Mouse (Mus musculus) B cell, adult (primary cell): ENCODE measurements around the gene Rnf186. TPM values are rescaled to one million over a fixed set of nuclear protein-coding genes. Genes with fewer than 3 reads are reported as not detected.

ENCODE experiments used
- total RNA-seq: library from RNA; stranded (reverse); gene quantifications from 4 replicates; pipeline ENCODE4 v1.2.4, GENCODE M21; 2023; ENCODE audit not compliant: inconsistent age

Gene Rnf186
- not detected in 4 replicates for total RNA-seq

DNA sequence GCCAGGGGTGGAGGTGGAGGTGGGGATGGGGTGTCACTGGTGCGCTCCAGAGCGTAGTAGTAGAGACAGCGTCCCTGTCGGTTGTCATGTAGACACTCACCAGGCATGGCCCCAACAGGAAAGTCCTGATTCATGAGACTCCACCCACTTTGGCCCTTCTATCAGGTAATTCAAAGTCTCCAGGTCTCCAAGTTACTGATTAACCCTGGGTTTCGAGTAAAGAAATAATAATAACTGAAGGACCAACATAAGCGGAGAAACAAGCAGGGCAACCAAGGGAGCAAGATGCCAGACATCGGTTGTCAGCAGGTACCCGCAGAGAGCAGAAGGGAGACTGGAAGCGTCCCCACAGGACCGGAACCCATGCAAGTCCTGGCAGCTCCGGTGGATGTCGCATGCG is at the start of gene Rnf186:
Gene Rnf186 (plus strand): TSS at position 247 of the 400 bp plus-strand sequence.

DNA sequence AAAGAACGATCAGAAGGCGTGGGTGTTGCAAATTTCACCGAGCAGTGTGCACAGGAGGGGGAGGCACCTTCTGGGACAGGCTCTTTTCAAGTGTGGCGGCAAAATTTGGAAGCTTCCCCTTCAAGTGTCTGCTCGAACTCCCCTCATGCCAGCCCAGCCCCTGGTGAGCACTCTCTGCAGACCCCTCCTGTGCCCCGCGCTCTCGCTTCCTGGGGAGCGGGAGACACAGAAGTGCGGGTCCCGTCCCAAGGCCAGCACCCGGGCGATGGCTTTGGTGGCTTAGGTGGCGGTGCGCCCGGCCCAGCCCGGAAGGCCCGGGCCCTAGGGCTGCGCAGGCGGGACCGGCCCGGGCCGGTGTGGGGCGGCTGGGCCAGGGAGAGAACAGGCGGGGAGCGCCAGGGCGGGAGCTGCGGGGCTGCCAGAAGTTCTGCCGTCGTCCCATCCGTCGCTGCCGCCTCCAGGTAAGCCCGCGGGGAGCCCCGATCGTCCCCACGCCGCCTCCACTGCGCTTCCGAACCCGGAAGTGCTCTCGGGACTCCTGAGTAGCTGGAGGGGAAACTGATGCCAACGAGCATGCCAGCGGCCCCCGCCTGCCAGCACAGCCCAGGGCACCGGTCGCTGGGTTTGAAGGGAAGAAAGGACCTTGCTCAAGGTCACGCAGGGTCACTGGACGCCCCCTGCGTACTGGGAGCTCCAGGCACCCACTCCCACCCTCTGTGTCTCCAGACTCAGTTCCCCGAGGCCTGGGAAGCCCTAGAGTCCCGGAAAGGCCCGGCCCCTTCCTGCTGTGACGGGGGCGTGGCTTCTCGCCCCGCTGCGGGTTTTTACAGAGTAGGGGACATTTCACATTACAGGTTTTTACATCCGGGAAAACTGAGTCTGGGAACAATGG is 6.2 kb downstream of the Rnf186 start, which contains the start of gene Tmco4:
Gene Tmco4 (plus strand): TSS at position 62 of the 892 bp plus-strand sequence.

Other genes starting within 250 kb of the Rnf186 start
- not detected in 4 replicates for gene Pla2g2c, start 242.3 kb upstream of the Rnf186 start, total RNA-seq
- gene Ubxn10, start 229.9 kb upstream of the Rnf186 start, total RNA-seq = not detected in 4 replicates
- gene Pla2g2f, start 209.5 kb upstream of the Rnf186 start, total RNA-seq = not detected in 4 replicates
- gene Pla2g2d, start 191.4 kb upstream of the Rnf186 start, total RNA-seq = 0.32 TPM in 1 of 4 replicates, not detected in the others
- gene Pla2g5, start 103.6 kb upstream of the Rnf186 start, total RNA-seq = 0.57 TPM in 1 of 4 replicates, not detected in the others
- gene Gm13030, start 93.1 kb upstream of the Rnf186 start, total RNA-seq = not detected in 4 replicates
- gene Pla2g2e, start 89.2 kb upstream of the Rnf186 start, total RNA-seq = not detected in 4 replicates
- 6.8 to 10.7 TPM (median 8.2 TPM) in 4 replicates for gene Otud3, start 53.2 kb upstream of the Rnf186 start, total RNA-seq
- 33.6 to 40.4 TPM (median 35.9 TPM) in 4 replicates for gene Tmco4, start 5.8 kb downstream of the Rnf186 start, total RNA-seq
- gene Htr6, start 108.5 kb downstream of the Rnf186 start, total RNA-seq = not detected in 4 replicates
- 0.57 to 1.2 TPM (median 0.70 TPM) in 4 replicates for gene Nbl1, start 125.9 kb downstream of the Rnf186 start, total RNA-seq
- gene Minos1, start 164.0 kb downstream of the Rnf186 start, total RNA-seq = 109 to 130 TPM (median 112 TPM) in 4 replicates
- 415 to 482 TPM (median 452 TPM) in 4 replicates for gene Capzb, start 225.8 kb downstream of the Rnf186 start, total RNA-seq